Mouse (Mus musculus): ENCODE results near the gene Anapc15.

Gene Anapc15

DNA sequence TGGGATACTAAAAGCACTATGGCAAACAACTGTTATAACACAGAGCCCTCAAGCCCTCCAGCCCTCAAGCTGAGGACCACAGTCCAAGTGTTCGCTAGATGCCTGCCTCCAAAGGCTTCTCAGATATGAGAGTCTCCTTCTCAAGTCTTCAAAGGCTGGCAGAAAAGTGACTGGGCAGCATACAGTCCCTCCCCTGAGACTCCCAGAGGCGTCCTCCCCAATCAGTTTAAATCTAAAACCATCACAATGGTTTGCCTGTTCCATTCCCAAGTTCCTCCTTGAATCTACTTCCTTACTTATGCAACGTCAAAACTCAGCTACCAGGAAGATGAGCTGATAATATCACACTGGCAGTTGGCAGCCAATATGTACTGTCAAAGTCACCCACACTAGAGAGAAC lies at the start of gene Anapc15:
Gene Anapc15, plus strand, starts transcription at position 301 of the 400 bp plus-strand sequence.
- no peak for DNase-seq (ENCODE audit: low read depth, low spot score)

DNA sequence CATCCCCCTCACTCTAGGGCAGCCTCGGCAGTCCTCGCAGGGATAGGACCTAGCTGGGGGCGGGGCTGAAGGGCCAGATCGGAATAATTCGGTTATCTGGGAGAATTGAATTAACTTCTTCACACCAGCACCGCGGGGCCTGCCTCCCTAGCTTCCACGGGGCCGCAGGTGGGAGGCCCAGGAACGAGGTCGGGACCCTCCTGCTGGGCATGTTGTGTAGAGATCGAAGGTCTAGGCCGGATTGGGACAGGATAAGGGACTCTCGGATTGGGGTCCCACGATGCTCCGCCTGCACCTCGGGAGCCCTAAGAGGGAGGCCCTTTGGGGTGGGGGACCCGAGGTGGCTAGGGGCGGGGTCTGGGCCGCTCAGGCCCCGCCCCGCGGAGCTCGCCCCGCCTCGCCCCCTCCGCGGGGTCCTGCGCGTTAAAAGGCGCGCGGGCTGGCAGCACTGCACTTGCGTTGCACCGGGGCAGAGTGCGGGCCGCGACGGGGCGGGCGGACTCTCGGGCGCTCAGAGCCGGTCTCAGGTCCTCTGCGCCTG lies 45.6 kb upstream of the Anapc15 start, which contains the start of gene Phox2a:
Gene Phox2a, plus strand, starts transcription at position 453 of the 541 bp plus-strand sequence.
- no peak for DNase-seq (ENCODE audit: low read depth, low spot score)

DNA sequence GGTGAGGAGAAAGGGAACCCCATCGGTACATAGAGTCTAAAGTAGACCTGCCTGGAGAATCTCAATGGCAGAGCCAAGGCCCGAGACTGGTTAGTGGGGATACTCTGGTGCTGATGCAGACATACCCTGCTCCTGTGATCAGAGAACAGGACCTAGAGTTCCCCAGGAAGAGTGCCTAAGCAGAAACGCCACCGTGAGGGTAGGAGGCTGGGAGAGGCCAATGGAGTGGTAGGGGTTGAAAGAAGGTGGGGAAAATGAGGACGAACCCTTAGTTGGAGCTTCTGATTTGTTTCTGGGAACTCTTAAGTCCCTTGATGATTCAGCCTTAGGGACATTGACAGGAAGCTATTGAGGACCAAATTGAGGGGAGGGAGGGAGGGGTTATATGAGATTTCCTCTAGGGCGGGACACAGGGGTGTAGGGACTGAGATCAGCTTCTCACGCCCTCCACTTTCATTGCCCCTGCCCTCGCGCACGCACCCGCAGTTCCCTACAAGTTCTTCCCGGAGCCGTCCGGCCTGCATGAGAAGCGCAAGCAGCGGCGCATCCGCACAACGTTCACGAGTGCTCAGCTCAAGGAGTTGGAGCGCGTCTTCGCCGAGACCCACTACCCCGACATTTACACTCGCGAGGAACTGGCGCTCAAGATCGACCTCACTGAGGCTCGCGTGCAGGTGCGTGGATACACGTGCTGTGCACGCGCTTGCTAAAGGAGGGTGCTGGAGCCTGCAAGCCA lies 43.1 kb upstream of the Anapc15 start:
- DNase-seq (ENCODE audit: low read depth, low spot score) = no peak

DNA sequence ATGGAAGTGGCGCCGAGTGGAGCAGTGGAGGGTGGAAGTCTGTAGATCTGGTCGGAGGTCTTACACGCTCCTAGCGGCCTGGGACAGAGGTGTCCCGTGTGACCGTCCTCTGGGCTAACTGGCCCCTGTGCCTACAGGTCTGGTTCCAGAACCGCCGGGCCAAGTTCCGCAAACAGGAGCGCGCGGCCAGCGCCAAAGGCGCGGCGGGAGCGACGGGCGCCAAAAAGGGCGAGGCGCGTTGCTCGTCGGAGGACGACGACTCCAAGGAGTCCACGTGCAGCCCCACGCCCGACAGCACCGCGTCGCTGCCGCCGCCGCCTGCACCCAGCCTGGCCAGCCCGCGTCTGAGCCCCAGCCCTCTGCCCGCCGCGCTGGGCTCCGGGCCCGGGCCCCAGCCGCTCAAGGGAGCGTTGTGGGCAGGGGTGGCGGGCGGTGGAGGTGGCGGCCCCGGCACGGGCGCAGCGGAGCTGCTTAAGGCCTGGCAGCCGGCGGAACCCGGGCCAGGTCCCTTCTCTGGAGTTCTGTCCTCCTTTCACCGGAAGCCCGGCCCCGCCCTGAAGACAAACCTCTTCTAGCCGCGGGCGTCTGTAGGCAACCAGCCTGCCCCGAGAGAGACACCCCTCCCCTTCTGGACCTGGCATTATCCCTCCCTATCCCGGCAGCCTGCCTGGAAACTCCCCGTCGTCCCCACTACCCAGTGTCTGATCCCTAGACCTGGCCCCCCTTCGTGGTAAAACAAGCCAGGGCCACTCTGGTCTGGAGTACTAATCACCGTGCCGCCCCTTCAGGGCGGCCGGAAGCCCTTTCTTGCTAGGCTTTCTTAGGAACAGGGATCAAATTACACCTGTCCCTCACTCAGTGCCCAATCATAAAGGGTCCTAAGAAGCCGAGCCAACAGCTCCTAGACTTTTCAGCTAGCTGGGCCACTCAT lies 41.7 kb upstream of the Anapc15 start:
- no peak for DNase-seq (ENCODE audit: low read depth, low spot score)

DNA sequence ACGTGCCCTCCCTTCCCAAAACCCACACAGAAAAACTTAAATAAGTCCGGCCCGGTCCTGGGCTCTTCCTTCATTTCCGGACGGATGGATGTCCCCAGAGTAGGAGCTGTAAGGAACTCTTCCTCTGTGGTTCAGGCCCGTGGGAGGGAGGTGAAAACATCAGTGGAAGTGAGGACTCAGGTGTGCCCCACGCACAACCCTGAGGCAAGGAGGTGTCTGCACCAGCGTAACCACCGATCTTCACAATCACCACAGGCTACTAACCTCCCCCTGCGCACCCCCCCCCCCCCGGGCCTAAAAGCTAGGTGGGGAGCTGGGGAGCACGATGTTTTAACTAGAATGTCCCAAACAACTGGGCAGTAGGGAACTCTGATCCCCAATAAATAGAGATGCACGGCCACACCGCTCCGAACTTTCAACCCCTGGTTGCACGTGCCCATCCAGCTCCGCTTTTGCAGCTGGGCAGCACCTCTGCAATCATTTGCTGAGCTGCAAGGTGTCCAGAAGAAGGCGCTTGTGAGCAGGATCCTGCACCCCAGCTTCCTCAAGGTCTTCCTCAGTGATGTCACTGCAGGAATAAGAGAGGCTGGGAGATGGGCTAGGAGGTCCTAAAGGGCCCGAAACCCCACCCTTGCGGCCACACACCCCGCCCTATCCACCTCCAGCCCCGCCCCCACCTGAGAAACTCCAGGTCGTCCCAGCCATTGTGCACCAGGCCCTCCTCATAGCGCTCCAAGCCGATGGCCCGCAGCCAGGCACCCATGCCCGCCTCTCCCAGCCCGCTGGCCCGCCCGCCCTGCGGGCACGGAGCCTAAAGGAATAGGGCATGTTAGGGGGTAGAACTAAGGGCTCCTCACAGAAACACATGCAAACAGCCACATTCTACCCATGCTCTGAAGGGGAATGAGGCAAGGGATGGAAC lies 40.4 kb upstream of the Anapc15 start:
- no peak for DNase-seq (ENCODE audit: low read depth, low spot score)

DNA sequence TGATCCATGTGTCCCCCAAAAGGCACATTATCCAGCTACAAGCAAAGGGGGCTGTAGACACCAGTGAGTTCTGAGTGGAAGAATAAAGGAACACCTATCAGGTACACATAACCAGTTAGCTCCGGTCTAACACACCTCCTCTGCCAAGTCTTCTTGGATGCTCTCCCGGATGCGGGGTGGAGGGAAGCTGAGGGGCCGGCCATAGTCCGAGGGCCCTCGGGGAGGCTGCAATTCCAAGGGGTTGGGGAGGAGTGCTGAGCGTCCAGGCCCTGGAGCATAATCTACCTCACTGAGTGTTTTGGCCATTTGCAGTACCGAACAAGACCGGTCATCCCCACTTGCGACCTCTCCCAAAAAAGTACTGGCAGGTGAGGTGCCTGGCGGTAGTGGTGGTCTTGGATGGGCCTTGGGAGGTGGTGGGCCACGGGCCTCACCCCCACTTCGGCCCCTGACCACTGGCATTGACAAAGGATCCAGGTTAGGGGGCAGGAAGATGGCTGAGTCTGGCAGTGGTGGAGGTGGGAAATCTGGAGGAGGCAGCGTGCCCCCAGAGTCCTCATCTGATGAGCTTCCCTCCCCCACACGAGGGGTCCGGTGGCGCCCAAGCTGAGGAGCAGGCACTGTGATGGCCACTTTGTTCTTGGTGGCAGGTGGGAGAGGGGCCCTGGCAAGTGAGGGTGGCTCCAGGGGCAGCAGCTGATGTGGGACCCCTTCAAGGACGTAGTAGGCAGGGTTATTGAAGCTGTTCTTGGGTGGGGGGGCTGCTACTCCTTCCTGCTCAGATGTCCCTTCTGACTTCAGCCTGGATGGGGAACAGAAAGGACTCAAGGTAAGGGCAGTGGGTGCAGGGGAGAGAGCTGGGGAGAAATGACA lies 39.5 kb upstream of the Anapc15 start:
- DNase-seq (ENCODE audit: low read depth, low spot score) = no peak

DNA sequence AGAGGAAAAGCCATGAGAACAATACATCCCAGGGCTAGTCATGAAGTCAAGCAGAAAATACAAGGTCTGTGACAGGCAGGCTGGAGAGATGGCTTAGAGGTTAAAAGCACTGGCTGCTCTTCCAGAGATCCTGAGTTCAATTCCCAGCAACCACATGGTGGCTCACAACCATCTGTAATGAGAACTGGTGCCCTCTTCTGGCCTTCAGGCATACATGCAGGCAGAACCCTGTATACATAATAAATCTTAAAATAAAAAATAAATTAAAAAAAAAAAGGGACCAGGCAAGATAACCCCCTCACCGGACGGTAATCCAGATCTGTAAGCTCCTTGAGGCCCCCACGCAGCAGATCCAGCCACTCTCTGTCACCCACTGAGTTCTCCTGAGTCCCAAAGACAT lies 33.1 kb upstream of the Anapc15 start:
- DNase-seq (ENCODE audit: low read depth, low spot score) = no peak

DNA sequence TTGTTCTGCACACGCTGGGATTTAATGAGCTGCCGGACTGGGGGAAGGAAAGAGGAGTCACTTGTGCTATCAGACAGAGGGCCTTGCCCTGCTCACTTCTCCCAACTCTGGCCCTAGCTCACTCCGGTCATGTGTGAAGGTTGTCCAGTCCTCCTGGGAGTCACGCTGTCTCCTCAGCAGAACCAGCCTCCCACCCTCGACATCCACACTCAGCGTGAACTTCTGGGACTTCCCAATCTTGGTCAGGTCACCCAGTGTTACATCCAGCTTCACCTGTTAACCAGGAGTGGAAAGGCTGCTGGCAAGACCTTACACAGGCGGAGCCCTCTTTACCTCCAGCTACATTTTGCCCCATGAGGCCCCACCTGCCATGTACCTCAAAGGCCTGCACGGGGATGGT lies 32.1 kb upstream of the Anapc15 start:
- no peak for DNase-seq (ENCODE audit: low read depth, low spot score)

DNA sequence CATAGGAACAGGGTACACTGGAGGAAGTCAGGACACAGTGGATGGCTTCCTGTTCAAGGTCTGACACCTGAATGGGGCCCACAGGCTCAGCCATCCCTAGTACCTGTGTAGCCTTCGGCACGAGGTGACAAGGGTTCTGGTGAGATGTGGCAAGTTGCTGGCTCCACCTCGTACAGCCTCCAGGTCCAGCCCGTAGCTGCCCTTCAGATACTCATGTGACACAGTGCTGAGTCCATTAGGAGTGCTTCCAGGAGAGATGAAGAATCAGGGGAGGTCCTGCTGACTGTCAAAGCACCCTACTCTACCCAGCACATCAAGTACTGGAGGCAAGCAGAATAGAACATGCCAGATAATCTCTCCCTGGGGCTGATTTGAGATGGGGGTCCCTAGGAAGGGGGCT lies 31.1 kb upstream of the Anapc15 start:
- DNase-seq (ENCODE audit: low read depth, low spot score) = no peak

DNA sequence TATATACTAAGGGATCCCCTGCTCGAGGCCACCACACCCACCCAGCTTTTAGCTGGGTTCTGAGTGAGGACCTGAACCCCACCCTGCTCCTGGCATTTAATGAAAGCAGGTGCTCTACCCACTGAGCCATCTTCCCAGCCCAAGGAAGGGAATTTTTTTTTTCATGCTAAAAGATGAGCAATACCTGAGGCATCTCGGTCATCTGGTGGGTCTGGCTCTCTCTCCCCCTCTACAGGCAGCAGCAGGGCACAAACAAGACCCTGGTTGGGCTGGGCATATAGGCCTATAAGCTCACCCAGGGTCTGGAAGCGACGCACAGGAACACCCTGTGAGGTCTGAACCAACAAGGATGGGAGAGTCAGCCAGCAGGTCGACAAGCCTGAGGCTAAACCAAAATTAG lies 30.2 kb upstream of the Anapc15 start:
- DNase-seq (ENCODE audit: low read depth, low spot score) = no peak

DNA sequence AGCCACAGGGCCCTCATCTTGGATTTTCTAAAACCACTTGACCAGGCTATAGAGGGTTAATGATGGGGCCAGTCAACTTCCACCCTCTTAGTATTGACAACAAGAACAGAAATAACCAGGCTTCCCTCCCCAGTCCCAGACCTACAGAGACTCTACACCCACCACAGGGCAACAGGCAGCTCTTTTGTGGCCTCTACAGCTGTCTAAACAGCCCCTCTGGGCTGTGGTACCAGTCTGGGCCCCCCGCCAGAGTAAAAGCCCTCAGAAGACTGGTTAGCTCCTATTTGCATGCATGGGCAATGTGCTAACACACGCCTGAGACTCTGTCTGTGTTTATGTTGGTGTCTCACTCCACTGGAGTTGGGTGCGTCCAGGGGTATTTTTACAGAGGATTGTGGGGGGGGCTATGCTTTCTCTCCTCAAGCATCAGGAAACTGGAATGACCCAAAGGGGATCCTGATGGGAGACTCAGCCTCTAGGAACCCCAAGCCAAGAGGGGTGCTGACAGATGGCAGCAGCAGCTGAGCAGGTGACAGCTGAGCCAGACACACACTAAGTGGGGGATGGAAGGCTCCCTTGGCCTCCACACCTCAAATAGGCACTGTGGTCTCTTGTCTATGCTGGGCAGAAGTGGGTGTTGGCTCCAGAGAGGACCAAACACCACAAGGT lies 29.5 kb upstream of the Anapc15 start:
- no peak for DNase-seq (ENCODE audit: low read depth, low spot score)

DNA sequence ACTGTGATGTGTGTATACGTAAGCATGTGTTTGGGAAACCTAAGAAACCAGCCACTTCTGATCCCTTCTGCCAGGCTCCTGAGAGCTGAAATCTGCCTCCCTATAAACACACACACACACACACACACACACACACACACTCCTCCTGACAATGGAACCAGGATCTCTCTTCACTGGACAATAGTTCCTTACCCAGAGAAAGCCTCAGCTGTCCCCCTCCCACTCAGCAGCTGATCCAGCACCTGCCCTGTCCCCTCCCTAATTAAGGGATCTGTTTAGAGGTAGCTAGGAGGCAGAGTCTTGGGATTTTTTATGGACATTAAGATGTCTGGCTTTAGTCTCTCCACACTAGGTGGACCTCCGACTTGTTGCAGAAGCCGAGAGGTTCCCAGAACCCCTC lies 28.6 kb upstream of the Anapc15 start:
- no peak for DNase-seq (ENCODE audit: low read depth, low spot score)

DNA sequence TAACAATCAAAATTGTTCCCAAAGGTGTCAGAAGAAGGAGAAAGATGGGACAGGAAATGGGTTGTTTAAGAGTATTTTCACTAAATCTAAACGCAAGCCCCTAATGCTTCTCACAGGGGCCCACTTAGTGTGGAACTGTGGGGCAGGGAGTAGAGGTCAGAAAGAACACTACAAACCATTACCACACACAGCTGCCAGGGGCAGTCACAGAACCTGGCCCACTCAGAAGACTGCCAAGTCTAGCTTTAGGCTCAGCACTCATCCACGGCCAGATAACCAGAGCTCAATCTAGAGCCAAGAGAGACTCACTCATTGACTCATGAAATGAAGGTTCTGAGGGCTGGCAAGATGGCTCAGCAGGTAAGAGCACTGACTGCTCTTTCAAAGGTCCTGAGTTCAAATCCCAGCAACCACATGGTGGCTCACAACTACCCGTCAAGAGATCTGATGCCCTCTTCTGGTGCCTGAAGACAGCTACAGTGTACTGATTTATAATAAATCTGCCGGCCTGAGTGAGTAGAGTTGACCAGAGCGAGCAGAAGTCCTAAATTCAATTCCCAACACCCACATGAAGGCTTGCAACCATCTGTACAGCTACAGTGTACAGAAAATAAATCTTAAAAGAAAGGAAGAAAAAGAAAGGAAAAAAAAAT lies 27.9 kb upstream of the Anapc15 start:
- DNase-seq (ENCODE audit: low read depth, low spot score) = no peak

DNA sequence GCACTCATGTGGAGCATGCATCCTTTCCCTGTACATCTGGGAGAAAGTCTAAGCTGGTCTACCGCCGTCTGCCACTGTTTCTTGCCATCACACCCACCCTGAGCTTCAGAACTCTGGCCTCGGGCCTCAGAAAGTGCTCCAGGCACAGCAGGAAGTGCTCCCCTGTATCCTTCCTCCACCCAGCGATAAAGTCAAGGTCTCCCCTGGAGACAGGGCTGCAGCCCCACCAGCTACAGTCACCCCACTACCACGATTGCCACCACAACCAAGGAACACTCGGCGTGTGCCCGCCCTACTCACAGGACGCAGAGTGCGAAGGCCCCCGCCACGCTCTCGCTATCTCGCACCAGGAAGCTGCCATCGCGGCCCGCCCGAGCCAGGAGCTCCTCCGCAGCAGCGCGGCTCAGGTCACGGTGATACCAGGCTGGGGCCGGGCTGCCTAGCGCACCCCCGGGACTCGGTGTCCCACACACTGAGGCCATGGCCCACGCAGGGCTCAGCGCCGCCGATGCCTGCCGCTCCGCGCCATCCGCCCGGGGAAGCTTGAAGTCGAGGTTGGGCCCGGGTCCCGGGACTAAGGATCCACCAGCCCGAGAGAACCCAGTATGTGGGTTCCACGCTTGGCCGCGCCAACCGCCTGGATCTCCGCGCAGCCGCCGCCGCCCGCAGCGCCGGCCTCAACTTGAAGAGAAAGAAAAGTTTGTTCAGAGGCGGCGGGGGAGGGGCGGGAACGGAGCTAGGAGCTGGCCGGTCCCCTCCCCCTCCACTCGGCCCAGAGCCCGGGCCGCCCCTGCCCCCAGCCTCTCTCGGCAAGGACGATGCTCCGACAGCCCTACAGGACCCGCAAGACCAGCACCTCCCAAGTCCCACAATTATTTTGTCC lies 27.0 kb upstream of the Anapc15 start:
- peak; percentile 84 for DNase-seq (ENCODE audit: low read depth, low spot score)

DNA sequence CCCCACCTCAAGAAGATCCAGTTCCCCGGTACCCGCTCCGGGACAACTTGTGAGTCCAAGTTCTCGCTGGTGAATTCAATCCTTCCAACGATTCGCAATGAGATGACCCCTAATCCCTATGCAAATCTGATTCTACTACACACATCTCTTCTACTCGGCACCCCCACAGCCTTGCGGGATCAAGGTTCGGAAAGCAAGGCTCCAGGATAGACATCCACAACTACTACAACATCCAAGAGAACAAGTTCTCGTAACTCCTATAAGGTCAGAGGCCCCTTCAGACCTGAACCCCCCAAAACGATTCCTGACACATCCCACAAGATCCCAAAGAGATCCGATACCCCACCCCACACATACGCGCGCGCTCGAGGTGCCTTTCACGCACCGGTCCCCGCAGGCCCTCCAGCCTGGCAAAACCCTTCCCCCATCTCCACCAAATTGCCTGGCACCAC lies 26.3 kb upstream of the Anapc15 start:
- DNase-seq (ENCODE audit: low read depth, low spot score) = no peak

DNA sequence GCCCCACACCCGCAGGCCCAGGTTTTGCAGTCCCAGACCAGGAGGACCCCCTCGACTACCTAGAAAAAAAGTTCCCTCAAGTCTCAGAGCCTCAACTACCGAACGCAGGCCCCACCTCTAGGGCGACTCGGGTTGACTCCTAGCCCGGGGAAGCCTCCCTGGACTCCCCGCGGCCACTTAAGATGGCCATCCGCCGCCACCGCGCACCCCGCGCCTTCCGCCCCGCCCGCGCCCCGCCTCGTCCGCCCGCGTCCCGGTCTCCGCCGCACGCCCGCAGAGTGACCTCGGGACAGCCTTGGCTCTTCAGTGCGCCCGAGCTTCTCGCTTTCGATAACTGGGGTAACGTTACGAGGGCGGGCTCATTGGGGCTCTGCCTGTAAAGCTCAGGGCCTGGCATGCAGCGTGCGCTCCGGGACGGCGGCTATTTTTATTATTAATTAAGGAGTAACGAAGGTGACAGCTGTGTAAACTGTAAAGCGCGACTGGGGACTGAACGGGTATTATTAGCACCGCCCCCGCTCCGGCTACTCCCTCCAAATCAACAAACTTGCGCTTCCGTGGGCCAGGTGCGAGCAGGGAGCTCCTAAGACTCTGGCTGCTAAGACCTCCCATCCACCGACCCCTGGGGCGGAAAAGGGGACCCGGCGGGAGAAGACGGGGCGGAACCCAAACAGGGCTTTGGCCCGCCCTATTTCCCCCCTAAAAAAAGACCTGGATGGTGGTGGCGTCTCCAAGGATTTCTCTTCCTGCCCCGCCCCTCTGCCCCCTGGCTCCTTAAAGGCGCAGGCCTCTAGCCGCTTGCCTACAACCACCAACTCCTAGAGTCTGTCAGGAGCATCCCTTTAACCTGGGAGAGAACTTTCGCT lies 25.7 kb upstream of the Anapc15 start, which contains the start of gene Inppl1:
Gene Inppl1, minus strand, starts transcription at position 624 of the 866 bp plus-strand sequence.
- peak; percentile 85 for DNase-seq (ENCODE audit: low read depth, low spot score)

DNA sequence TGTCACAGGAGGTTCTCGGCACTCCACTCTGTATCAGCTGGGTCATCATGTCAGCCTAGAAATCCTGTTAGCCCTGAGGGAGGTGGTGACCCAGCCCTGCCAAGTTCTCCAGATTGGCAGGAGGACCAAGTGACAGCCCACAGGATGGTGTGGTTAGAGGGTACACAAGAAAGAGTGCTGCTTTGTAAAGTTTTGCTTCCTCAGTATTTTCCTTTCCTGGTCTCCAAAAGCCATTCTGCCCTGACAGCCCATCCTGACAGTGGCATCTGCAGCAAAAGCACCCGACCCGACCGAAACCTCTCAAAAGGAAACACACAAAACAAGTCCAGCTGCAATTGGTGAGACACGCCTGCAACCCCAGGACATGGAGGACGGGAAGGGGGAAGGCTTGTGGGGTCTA lies 19.3 kb upstream of the Anapc15 start:
- DNase-seq (ENCODE audit: low read depth, low spot score) = no peak

All from A20 (cell line).